Mouse (Mus musculus) ovary, postnatal 10 days (tissue): ENCODE data around the gene Slfn2.

Experiments
- DNase-seq: peaks from one replicate; pipeline ENCODE4 v3.0.0; 2022; ENCODE audit warnings: low spot score

Slfn2 gene

DNA sequence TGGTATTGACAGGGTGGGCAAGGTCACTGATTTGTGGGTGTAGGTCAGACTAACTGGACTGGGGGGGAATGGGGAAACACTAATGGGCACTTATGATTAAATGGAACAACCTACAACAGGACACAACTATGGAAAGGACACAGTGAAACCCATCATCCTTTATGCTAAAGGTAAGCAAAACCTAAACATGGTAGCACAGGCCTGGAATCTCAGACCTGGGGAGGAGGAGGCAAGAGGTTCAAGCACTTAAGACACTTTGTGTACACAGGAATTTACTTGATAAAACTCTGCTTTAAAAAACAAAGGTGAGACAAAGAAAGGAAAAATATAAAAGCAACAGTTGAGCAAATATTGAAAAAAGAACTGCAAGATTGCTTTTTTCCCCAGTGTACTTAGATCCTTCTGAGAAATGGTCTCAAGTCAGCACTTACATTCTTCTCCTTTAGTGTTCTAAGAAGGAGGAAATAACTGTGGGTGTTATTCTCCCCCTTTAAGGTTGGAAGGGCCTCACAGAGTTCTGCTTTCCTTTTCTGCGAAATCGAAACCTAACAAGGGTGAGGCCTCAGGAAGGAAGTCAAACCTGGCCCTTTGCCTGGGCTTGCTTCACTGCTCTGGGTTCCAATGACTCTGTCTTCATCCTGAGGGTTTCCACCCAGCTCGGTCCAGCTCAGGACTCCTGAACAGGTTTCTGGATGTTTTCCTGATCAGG, 13.0 kb downstream of the Slfn2 start:
- peak; percentile 32 for DNase-seq

DNA sequence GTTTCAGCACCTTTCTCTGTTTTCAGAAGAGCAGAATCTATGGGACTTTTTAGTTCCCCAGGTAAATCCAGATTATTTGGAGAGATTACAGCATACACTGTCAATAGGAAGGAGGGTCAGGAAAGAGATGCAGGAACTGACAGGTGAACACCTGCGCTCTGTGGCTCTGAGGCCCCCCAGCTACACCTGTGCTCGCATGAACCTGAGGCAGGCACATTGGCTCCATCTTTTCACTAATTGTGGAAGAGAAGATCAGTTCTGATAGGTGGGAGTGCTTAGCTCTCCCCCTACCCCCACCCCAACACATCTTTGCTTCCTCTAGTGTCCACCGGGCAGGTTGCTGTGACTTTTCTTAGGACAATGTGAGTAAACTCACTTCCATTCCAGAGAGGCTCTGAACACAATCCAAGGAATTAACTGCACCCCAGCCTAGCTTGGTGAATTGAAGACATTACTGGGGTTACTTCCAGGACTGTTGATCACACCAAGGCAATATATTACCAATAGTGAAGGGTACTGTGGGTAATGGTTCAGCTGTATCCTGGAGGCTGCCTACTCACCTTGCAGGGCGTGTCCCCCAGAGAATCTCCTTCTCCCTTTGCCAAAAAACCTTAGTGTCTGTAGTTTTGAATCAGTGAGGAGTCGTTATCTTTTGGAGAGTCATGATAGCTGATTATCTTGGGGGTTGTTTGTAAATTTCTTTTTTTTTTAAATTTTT, 13.7 kb downstream of the Slfn2 start:
- no peak for DNase-seq

DNA sequence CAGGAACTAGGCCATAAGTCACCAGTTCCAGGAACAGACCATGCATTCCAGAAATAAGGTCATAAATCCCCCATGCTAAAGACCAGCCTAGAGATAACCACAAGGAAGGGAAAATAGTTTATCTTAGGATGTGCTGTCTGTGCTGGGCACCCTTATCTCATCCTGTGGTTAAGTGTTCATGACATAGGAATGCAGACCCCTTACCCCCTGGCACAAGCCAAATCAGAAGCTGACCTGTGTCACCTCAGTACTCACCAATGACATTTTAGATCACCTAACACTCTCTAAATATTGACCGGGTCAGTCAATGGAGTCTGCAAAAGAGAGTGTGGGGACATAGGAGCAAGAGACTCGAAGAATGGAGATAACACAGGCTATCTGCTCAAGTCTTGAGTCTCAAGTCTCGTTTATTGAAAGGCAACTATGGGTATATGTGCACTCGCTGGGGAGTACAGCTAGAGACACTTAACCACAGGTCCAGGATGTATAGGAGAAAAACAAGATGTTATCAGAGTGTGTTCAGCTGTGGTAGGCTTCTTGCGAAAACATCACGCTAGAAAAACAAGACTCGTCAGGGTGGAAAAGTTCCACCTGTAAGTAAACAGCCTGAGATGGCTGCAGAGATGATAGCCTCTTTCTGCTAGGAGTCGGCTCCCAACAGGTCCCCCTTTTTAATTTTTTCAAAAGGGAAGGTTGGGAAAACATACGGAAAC, 14.7 kb downstream of the Slfn2 start:
- DNase-seq: no peak

DNA sequence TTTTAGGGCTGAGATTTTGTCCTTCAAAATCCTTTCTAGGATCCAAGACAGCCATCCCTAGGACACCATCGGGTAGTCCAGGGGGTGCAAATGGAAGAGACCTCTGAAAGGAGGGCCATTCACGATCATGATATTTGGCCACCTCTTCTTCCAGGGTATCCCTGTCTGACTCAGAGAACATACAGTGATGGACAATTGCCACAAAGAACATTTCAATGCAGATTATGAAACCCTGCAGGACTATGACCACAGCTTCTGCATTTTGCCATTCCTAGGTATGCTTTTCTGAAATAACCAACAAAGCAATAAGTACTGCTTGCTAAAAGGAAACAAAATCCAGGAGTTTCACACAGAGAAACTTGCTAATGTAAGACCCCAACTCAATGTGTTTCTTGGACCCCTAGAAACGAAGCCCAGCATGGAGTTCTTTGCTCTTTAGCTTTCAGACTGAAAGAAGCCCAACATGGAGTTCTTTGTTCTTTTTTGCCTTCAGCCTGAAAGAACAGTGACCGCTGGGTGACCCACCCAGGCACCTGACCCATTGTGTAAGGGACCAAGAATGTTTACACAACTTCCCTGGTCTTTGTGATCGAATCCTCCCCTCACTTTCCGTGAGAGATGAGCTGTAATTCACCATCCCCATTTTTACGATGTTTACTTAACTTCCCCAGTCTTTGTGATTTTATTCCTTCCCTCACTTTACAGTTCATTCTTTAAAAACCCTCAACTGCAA, 18.0 kb downstream of the Slfn2 start:
- no peak for DNase-seq

DNA sequence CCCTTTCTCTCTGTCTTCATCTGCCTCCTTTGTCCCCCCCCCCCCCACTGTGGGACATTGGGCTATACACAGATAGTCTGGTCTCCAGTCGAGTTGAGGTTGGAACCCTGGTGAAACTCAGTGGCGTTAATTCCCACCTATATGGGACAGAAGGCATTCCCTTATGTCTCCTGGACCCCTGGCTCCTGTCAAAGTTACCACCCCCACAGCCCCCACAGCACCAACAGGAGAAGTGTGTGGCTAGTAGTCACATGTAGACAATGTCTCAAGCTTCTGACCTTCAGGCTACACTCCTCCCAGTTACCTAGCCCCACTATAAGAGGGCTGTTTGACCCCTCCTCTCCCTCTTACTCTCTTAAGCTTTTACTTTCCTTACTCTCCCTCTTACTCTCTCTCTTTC, 19.2 kb downstream of the Slfn2 start:
- no peak for DNase-seq

DNA sequence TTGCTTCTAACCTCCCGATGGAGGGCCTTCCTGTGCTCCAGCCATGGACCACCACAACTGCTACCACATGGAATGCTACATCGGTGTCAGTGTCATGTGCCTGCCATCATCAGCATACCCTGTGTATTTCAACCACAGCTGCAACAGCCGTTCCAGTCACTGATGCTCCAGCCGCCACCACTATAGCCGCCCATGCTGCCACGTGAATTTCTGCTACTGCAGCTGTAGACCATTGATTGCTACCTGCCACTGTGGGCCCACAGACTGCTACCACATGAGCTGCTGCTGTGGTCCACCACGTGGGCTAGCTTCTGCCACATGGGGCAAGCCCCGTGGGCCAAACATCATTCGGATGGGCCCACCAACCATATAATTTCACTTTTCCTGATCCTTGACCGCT, 19.8 kb downstream of the Slfn2 start:
- DNase-seq: no peak

DNA sequence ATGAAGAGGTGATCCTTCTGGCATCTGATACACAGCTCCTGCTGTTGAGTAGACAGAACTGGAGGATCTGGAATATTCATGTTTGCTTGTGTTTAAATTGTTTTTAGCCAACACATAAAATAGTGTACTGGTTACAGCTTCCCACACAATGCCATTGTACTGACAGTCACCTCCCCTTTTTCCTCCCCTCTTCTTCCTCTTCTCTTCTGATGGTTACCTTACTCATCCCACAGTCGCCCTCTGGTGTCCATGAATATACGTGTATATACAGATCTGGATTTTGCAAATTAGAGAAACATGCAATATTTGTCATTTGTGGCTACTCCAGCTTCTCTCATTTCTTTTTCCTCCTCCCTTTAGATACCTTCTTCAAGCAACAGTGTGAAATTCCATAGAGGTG, 50.2 kb downstream of the Slfn2 start:
- DNase-seq: no peak

DNA sequence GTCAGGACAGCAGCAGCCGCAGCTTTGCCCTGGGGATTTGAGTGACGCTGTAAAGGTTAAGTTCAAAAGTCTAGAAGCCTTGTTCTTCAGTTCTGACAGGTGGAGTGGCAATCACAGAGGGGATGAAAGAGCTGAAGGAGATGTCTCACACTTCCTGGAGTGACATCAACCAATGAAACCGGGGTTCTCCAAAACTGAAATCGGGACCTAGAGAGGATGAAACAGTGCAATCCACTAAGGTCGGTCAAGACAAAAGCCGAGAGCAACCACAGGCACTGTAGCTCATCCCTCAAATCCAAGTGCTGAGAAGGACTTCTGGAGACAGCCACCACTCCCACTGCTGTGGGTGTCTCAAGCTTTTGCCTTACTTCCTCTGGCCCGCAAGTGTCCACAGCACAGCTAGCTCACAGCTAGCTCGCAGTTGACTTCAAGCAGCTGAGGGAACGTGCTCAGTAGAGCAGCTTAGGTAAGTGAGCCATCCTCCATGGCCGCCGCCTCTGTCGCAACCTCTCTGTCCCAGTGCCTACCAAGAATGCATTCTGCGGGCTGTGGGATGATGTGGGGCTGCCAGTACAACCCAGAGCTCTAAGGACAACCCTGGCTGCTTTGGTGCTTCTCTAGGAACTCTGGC, 51.8 kb downstream of the Slfn2 start, which contains the start of gene Slfn1:
Gene Slfn1 (plus strand): TSS at position 253 of the 631 bp plus-strand sequence.
- DNase-seq: no peak

DNA sequence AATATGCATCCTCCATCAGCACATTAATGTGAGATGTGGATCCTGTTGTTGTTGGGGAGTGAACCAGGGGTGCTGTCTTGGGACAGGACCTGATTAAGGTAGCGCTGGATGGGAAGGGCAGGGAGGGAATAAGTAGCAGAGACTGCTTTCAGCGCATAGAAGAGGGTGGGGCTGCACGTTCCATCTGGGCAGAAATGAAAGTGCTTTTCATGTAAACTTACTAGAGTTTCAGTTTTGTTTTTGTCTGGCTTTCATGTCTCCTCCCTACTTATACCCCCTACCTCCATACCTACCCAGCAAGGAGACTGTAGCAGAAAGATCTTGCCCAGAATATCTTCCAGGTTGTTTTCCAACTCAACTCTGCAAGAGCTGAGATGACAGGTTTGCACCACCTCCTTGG, 53.1 kb downstream of the Slfn2 start:
- no peak for DNase-seq
